Mouse (Mus musculus) forebrain, embryonic 16.5 days (tissue): Measurements from ENCODE around the gene Col5a1. TPM values are rescaled to one million over a fixed set of nuclear protein-coding genes. Genes with fewer than 3 reads are reported as not detected.

ENCODE experiments used
- ATAC-seq: fragments of 200-750 bp; cut with Nextera tagmentation; 2 replicates; pipeline ENCODE4 v1.8.0; 2017; ENCODE audit warnings: mild to moderate bottlenecking, moderate library complexity
- H3K27ac ChIP-seq: fragments of 300-500 bp; sonication (generic); 2 replicates; pipeline ENCODE4 v1.5.1; 2014; ENCODE audit warnings: low read length, control low read depth
- H3K27me3 ChIP-seq: fragments of 300-500 bp; sonication (generic); replicated peaks from 2 replicates; pipeline ENCODE4 v1.6.1; 2014; ENCODE audit warnings: low read length; ENCODE audit not compliant: control insufficient read depth, insufficient read depth
- H3K36me3 ChIP-seq: fragments of 300-500 bp; sonication (generic); 2 replicates; pipeline ENCODE4 v1.6.1; 2014; ENCODE audit not compliant: control insufficient read depth, insufficient read depth
- H3K4me1 ChIP-seq: fragments of 300-500 bp; sonication (generic); replicated peaks from 2 replicates; pipeline ENCODE4 v1.6.1; 2014; ENCODE audit warnings: low read length; ENCODE audit not compliant: control insufficient read depth, insufficient read depth
- H3K4me2 ChIP-seq: fragments of 300-500 bp; sonication (generic); 2 replicates; pipeline ENCODE4 v1.6.1; 2014; ENCODE audit warnings: mild to moderate bottlenecking, low read length, control low read depth
- H3K4me3 ChIP-seq: fragments of 300-500 bp; sonication (generic); replicated peaks from 2 replicates; pipeline ENCODE4 v1.5.1; 2014; ENCODE audit warnings: mild to moderate bottlenecking, low read length, control low read depth
- H3K9ac ChIP-seq: fragments of 300-500 bp; sonication (generic); replicated peaks from 2 replicates; pipeline ENCODE4 v1.6.1; 2014; ENCODE audit warnings: low read depth, low read length, control low read depth
- H3K9me3 ChIP-seq: fragments of 300-500 bp; sonication (generic); 2 replicates; pipeline ENCODE4 v1.6.1; 2016; ENCODE audit warnings: low read length; ENCODE audit not compliant: control insufficient read depth
- WGBS: fragments of 180-500 bp; shearing (Covaris S2); extraction: QIAGEN DNeasy Blood & Tissue Kit; methylation state at CpG from one replicate; pipeline ENCODE4 v1.1.7; 2014; 5-methylcytosine and 5-hydroxymethylcytosine counted together
- polyA plus RNA-seq: library from polyadenylated mRNA; unstranded; fragments of >200 nt; fragmentation: Nextera tagmentation; extraction: Ambion mirVana; gene quantifications from 2 replicates; pipeline ENCODE4 v1.2.1, GENCODE M21; 2015

Col5a1 gene
- polyA plus RNA-seq, 1 experiment from 2014 or later, result 4.8 TPM

DNA sequence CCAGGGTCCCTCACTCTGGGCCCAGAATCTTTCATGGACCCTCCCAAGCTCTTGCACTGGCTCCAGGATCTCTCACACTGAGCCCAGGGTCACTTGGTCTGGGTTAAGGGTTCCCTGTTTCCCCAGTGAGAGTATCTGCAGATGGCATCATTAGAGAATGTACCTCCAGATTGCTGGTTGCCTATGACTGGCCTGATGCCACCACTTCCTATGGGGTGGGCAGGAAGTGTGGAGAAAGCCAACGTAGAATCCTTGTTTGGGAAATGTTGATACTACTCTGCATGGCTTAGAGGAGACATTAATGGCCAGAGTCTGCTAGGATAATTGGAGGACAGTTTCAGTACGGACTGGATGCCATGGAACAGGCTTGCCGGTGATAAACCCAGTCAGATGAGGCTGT, 76.2 kb downstream of the Col5a1 start:
- Histone ChIP-seq H3K9me3 (no peaks in the 10 kb centered on the region), H3K27me3 (no peaks in the 10 kb centered on the region), H3K4me1 (no peaks in the 10 kb centered on the region; the same call in 1 of the 2 replicates), H3K36me3 (no peaks in the 10 kb centered on the region), H3K27ac (no peak overlapping the region), H3K4me3 (no peak overlapping the region), H3K9ac (no peak overlapping the region), H3K4me2 (no peak overlapping the region)
- ATAC-seq, result no peak
- 79% methylated on average over 3 of the region's 3 CpGs for WGBS

DNA sequence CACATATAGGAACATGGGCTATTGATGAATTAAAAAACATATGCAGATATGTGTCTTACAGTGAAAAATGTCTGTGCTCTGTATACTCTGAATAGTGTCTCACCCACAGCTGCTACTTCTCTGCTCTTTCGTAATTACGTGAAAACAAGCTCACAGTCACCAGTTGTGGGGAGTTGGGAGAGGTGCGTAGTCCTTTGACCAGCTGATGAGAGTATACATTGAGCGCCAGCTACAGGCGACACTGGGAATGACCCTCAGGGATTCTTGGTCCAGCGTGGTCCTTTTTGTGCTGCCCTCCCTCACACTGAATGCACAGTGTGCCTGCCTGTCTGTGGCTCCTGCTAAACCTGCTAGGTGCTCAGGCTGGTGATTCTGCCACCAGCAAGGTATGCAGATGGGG, 82.9 kb downstream of the Col5a1 start:
- WGBS, result 23% methylated on average over 6 of the region's 6 CpGs
- Histone ChIP-seq H3K27ac (no peak overlapping the region), H3K4me3 (no peak overlapping the region), H3K4me2 (no peak overlapping the region), H3K36me3 (no peaks in the 10 kb centered on the region), H3K4me1 (no peaks in the 10 kb centered on the region), H3K27me3 (no peaks in the 10 kb centered on the region), H3K9ac (no peak overlapping the region), H3K9me3 (no peaks in the 10 kb centered on the region)
- ATAC-seq, result no peak

DNA sequence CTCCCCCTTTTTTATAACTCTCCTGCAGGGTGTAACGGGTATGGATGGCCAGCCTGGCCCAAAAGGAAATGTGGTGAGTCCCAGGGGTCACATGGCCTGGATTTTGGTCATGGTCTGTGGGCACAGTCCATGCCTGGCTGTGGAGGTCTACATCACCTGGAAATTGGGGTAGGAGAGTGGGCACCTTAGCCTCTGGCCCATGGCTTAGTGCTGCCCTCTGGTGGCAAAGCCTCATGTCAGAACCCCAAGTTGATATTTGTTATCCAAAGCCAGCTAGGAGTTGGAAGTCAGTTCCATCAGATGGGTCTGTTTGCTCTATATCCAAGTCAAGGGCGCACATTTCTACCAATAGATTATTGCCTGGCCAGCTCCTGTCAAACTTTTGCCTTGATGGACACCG, 87.6 kb downstream of the Col5a1 start:
- Histone ChIP-seq H3K9ac (no peak overlapping the region), H3K27ac (no peak overlapping the region), H3K36me3 (no peaks in the 10 kb centered on the region), H3K4me3 (no peak overlapping the region), H3K27me3 (no peaks in the 10 kb centered on the region), H3K4me2 (no peak overlapping the region), H3K4me1 (peaks cover 9% of the 10 kb centered on the region; the same call in 1 of the 2 replicates), H3K9me3 (no peaks in the 10 kb centered on the region)
- no peak for ATAC-seq
- 55% methylated on average over 3 of the region's 3 CpGs for WGBS

DNA sequence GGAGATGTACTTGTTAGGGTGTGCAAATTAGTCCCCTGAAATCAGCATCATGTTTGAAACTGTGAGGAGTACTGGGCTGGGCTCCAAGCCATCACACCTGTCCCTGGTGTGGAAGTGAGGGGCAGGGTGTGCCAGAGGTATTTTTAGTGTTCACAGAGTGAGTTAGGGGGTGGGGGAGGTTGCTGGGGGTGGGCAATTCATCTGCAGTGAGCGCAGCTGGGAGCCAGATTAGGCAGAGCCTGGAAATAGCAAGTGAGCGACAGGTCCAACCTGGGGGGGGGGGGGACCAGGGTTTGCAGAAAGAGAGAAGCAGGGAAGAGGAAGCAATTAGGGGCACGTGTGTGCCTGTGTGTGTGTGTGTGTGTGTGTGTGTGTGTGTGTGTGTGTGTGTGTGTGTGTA, 89.6 kb downstream of the Col5a1 start:
- Histone ChIP-seq H3K4me2 (no peak overlapping the region), H3K9me3 (no peaks in the 10 kb centered on the region), H3K27me3 (no peaks in the 10 kb centered on the region), H3K4me3 (no peak overlapping the region), H3K27ac (no peak overlapping the region), H3K9ac (no peak overlapping the region), H3K36me3 (no peaks in the 10 kb centered on the region), H3K4me1 (peaks cover 9% of the 10 kb centered on the region; the same call in 1 of the 2 replicates)
- WGBS, result 33% methylated on average over 2 of the region's 3 CpGs
- 0 out of 2 replicates have a peak, but pooled peaks have one; percentile 20 for ATAC-seq

DNA sequence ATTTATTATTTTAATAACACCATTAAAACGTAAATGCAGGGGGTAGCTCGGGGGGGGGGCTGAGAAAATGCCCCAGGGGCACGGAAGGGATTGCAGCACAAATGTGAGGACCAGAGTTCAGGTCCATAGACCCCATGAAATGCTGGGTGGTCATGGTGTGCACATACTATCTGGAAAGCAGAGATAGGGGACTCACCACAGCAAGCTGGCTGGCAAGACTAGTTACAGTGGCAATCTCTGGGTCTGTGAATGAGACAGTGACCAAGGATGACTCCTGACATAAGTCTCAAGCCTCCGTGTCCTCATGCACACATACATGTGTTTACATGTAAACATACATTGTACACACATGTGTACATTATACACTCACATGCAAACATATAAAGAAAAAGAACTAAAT, 90.3 kb downstream of the Col5a1 start:
- whole genome bisulfite sequencing, result 65% methylated on average over 4 of the region's 4 CpGs

DNA sequence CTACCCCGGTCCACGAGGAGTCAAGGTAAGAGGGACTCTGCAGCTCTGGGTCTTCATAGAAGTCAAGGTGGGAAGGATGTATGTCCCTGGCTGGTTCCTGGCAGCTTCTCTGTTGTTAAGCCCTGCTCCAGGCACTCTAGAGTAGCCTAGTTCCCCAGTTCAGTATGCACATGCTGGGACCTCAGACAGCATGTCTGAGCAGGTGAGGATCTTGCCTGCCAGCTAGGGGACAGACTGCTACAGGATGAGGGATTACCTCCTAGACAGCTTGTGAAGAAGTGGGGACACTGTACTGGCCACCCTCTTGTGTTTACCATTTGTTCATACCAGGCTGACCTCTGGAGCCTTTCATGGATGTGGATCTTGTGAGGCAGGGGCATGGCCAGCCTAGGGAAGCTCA, 94.8 kb downstream of the Col5a1 start:
- 88% methylated on average over 2 of the region's 2 CpGs for WGBS
- H3K9ac ChIP-seq, result no peak overlapping the region
- ATAC-seq, result no peak
- no peak overlapping the region for H3K27ac ChIP-seq
- H3K36me3 ChIP-seq, result no peaks in the 10 kb centered on the region
- H3K4me3 ChIP-seq, result no peak overlapping the region
- no peaks in the 10 kb centered on the region for H3K27me3 ChIP-seq
- H3K4me2 ChIP-seq, result no peak overlapping the region
- no peaks in the 10 kb centered on the region for H3K9me3 ChIP-seq
- 0 out of 2 replicates have a peak, but pooled peaks cover 3% of the 10 kb centered on the region for H3K4me1 ChIP-seq

More for the DNA sequence above, 90.3 kb downstream of the Col5a1 start:
- no peak overlapping the region for H3K4me2 ChIP-seq
- peaks cover 9% of the 10 kb centered on the region; the same call in 1 of the 2 replicates for H3K4me1 ChIP-seq
- H3K36me3 ChIP-seq, result no peaks in the 10 kb centered on the region
- no peaks in the 10 kb centered on the region for H3K27me3 ChIP-seq
- H3K4me3 ChIP-seq, result no peak overlapping the region
- no peak for ATAC-seq
- no peak overlapping the region for H3K9ac ChIP-seq
- H3K9me3 ChIP-seq, result no peaks in the 10 kb centered on the region
- H3K27ac ChIP-seq, result no peak overlapping the region

DNA sequence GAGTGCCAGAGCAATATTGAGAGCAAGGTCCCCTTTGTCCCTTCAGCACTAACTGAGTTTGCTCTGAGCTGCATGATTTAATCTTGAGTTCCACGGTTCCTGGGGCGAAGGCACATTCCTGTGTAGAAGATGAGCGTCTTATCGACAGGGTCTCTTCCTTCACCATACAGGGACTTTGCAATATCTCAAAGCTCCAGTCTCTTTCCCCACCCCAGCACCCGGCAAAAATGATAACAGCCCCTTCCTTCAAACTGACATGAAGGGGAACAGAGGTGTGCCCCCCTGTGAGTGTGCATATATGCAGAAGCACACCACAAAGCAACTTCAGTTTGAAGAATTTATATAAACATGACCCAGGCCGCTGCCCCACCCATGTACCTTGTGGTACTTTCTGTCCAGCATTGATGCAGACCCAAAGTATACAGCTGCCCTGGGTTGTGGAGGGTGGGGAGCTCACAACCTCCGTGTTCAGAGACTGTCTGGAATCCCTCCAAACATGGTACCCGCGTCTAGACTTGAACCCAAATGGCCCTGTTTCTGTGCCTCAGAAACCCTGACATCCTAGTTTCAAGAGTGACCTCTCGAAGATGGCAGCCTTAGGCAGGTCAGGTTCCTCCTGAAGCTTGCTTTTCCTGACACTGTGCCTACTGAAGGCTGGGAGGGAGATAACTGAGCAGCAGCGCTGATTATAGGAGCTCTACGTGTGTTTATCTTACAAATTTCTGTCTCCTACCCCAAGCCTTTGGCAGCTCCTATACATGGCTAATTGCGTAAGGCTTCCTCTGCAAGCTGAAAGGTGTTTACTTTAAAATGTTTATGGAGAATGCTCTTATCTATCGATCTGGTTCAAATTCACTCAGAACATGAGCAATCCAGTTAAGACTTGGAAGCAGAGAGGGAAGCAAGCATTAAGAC, 95.7 kb downstream of the Col5a1 start:
- Histone ChIP-seq H3K9ac (no peak overlapping the region), H3K27ac (no peak overlapping the region), H3K9me3 (no peaks in the 10 kb centered on the region), H3K36me3 (no peaks in the 10 kb centered on the region), H3K4me3 (no peak overlapping the region), H3K4me2 (no peak overlapping the region), H3K4me1 (no peaks in the 10 kb centered on the region), H3K27me3 (no peaks in the 10 kb centered on the region)
- WGBS, result 91% methylated on average over 14 of the region's 14 CpGs
- no peak for ATAC-seq

DNA sequence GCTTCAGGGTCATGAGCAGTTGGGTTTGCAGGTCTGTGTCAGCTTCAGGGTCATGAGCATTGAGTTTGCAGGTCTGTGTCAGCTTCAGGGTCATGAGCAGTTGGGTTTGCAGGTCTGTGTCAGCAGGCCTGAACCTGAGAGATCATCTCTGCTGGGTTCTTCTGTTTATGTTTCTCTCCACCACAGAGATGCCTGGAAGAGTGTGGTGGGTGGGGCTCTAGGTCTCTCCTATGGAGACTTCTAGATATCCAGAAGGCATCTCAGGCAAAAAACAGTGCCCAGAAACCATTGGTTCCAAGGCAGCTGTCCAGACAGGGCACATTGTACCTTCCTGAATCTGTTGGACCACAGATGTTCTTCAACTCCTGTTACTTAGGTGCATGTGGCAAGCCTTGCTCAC, 96.9 kb downstream of the Col5a1 start:
- Histone ChIP-seq H3K36me3 (no peaks in the 10 kb centered on the region), H3K27me3 (no peaks in the 10 kb centered on the region), H3K27ac (no peak overlapping the region), H3K4me1 (no peaks in the 10 kb centered on the region), H3K4me3 (no peak overlapping the region), H3K9ac (no peak overlapping the region), H3K4me2 (no peak overlapping the region), H3K9me3 (no peaks in the 10 kb centered on the region)
- no peak for ATAC-seq

DNA sequence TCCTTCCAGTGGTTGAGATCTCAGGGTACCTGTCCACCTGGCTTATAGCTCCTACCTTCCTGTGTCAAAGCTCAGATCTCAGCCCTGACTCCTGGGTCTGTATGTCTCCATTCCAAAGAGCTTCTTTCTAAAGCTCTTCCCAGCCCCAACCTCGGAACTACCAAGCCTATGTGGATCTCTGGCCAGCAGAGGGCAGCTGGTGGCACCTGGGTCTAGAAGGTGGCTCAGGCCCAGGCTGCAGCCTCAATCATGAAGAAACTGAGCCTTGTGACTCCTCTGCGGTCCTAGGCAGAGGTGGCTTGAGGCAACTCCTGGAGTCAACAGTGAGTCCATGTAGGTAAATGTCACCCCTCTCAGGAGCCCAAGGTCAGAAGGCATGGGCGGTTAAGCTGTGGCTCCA, 97.7 kb downstream of the Col5a1 start:
- no peak overlapping the region for H3K4me3 ChIP-seq
- no peaks in the 10 kb centered on the region for H3K36me3 ChIP-seq
- H3K9me3 ChIP-seq, result no peaks in the 10 kb centered on the region
- WGBS, result 50% methylated on average over 3 of the region's 3 CpGs
- H3K4me2 ChIP-seq, result no peak overlapping the region
- H3K4me1 ChIP-seq, result no peaks in the 10 kb centered on the region
- H3K27ac ChIP-seq, result no peak overlapping the region
- no peak overlapping the region for H3K9ac ChIP-seq
- no peak for ATAC-seq
- no peaks in the 10 kb centered on the region for H3K27me3 ChIP-seq
